Mouse (Mus musculus) hindbrain, embryonic 10.5 days (tissue): ENCODE results near the gene Pla2g15. TPM values are rescaled to one million over a fixed set of nuclear protein-coding genes. Genes with fewer than 3 reads are reported as not detected.

Source experiments
- DNase-seq: peaks from one replicate; pipeline ENCODE4 v3.0.0-alpha.2; 2017; ENCODE audit warnings: low spot score
- H3K27ac ChIP-seq: fragments of 300-500 bp; sonication (generic); 2 replicates; pipeline ENCODE4 v1.5.1; 2016; ENCODE audit warnings: mild to moderate bottlenecking, moderate library complexity
- H3K27me3 ChIP-seq: fragments of 300-500 bp; sonication (generic); 2 replicates; pipeline ENCODE4 v1.6.1; 2016; ENCODE audit warnings: mild to moderate bottlenecking; ENCODE audit not compliant: poor library complexity, insufficient read depth, severe bottlenecking
- H3K36me3 ChIP-seq: fragments of 300-500 bp; sonication (generic); 2 replicates; pipeline ENCODE4 v1.6.1; 2016; ENCODE audit warnings: mild to moderate bottlenecking, moderate library complexity
- H3K4me1 ChIP-seq: fragments of 300-500 bp; sonication (generic); replicated peaks from 2 replicates; pipeline ENCODE4 v1.6.1; 2016; ENCODE audit warnings: mild to moderate bottlenecking
- H3K4me3 ChIP-seq: fragments of 300-500 bp; sonication (generic); 2 replicates; pipeline ENCODE4 v1.5.1; 2016; ENCODE audit warnings: mild to moderate bottlenecking, moderate library complexity
- H3K9me3 ChIP-seq: fragments of 300-500 bp; sonication (generic); 2 replicates; pipeline ENCODE4 v1.6.1; 2016; ENCODE audit warnings: mild to moderate bottlenecking, moderate library complexity
- whole genome bisulfite sequencing: fragments of 180-500 bp; shearing (Covaris S2); methylation state at CpG from one replicate; pipeline ENCODE4 v1.1.7; 2016; 5-methylcytosine and 5-hydroxymethylcytosine counted together
- polyA plus RNA-seq: library from polyadenylated mRNA; unstranded; fragments of >200 nt; fragmentation: Nextera tagmentation; extraction: Ambion mirVana; gene quantifications from 2 replicates; pipeline ENCODE4 v1.2.1, GENCODE M21; 2016

Pla2g15 gene
- polyA plus RNA-seq, 1 experiment from 2014 or later = 15.0 TPM

GRCm38 (mm10) chr8:106158381-106158780, 8.2 kb downstream of the Pla2g15 start:
- Histone ChIP-seq H3K4me1 (no peaks in the 10 kb centered on the region), H3K4me3 (no peak overlapping the region), H3K27ac (no peak overlapping the region), H3K27me3 (no peaks in the 10 kb centered on the region), H3K36me3 (peaks cover 67% of the 10 kb centered on the region), H3K9me3 (no peaks in the 10 kb centered on the region)
- DNase-seq = no peak
- WGBS = 92% methylated on average over 10 of the region's 10 CpGs

DNA sequence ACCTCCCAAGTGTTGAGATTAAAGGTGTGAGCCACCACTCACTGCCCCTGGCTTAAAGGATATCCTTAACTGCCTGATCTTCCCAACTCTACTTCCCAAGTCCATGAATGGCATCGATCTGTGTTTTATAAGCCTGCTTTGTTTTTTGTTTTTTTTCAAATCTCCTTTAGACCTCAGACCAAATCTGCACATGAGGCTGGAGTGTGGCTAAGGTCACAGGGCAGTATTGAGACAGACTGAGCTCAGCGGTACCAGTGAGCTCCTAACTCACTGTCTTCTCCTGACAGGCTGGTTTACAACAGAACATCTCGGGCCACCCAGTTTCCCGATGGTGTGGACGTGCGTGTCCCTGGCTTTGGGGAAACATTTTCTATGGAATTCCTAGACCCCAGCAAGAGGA, 9.7 kb downstream of the Pla2g15 start:
- WGBS = 91% methylated on average over 6 of the region's 6 CpGs
- Histone ChIP-seq H3K27ac (no peak overlapping the region), H3K9me3 (no peaks in the 10 kb centered on the region), H3K4me3 (no peak overlapping the region), H3K36me3 (peaks cover 74% of the 10 kb centered on the region), H3K27me3 (no peaks in the 10 kb centered on the region), H3K4me1 (no peaks in the 10 kb centered on the region)
- DNase-seq = no peak

- H3K4me3 ChIP-seq = no peak overlapping the region
- DNase-seq = no peak
- no peaks in the 10 kb centered on the region for H3K27me3 ChIP-seq
- no peak overlapping the region for H3K27ac ChIP-seq
- H3K9me3 ChIP-seq = no peaks in the 10 kb centered on the region
- 92% methylated on average over 9 of the region's 9 CpGs for WGBS
- peaks cover 58% of the 10 kb centered on the region for H3K36me3 ChIP-seq
- H3K4me1 ChIP-seq = no peaks in the 10 kb centered on the region; the same call in 1 of the 2 replicates
These were observed 13.1 kb downstream of the Pla2g15 start for GRCm38 (mm10) chr8:106163251-106163650.

DNA sequence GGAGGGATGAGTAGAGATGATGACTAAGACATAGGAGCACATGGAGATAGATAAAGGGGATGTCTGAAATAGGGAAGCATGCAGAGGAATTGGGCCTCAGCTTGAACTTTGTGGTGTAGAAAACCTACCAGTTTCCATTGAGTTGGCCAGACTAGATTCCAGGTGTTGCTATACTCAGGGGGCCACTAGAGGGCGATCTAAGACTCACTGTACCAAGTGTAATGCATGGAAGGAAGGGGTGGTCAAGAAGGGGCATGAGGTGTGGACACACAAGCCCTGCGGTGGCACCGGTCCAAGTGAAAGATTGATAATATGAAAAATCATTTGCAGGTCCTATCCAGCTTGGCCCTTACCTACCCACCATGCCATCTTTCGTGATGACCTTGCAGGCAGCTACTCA, 15.3 kb downstream of the Pla2g15 start:
- peaks cover 47% of the 10 kb centered on the region for H3K36me3 ChIP-seq
- peaks cover 14% of the 10 kb centered on the region for H3K4me1 ChIP-seq
- no peak overlapping the region for H3K27ac ChIP-seq
- no peaks in the 10 kb centered on the region for H3K9me3 ChIP-seq
- no peak overlapping the region for H3K4me3 ChIP-seq
- peak; percentile 64 for DNase-seq
- 53% methylated on average over 4 of the region's 4 CpGs for WGBS
- H3K27me3 ChIP-seq = no peaks in the 10 kb centered on the region

DNA sequence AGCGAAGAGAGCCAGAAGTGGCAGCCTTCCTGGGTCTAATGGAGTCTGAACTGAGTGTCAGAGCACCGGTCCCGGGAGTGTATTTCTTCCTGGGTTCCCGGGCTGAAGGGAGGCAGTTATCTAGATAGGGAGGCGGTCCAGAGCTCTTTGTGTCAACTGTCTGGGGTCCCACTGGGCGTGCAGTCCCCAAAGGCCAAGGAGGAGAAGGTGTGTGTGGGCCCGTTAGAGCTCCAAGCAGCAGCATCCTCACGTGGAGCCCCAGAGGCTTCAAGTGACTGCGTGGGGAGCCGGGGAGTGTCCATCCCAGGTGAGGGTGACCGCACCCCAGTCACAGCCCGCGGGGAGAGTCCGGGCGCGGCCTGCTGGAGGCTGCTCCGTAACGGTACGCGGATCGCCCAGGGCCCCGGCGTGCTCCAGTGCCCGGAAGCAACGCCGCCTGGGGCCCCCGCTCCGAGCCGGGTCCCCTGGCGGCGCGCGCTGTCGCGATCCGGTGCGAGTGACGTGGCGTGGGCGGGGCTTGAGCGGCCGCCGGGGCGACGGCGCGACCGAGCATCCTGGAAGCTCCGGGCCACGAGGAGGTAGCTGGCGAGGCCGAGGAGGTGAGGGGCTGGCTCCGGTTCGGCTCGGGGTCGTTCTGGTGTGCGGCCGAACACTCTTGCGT, 18.3 kb downstream of the Pla2g15 start, which contains the start of gene Slc7a6:
TSS of gene Slc7a6 (plus strand) at position 502 of the 661 bp plus-strand sequence.
- Histone ChIP-seq H3K36me3 (peaks cover 25% of the 10 kb centered on the region), H3K4me3 (peak within 1 kb of the TSS; percentile 94), H3K9me3 (no peaks in the 10 kb centered on the region), H3K4me1 (peaks cover 14% of the 10 kb centered on the region), H3K27me3 (no peaks in the 10 kb centered on the region), H3K27ac (peak within 1 kb of the TSS; percentile 97)
- peak; percentile 84 for DNase-seq
- WGBS = under 1% methylated on average over 59 of the region's 59 CpGs

GRCm38 (mm10) chr8:106169017-106169933, 19.1 kb downstream of the Pla2g15 start:
- H3K9me3 ChIP-seq = no peaks in the 10 kb centered on the region
- H3K27ac ChIP-seq = peak overlapping the region; percentile 97
- peak; percentile 66 for DNase-seq
- no peaks in the 10 kb centered on the region for H3K27me3 ChIP-seq
- 3% methylated on average over 54 of the region's 54 CpGs for WGBS
- H3K36me3 ChIP-seq = peaks cover 17% of the 10 kb centered on the region
- peak overlapping the region; percentile 94 for H3K4me3 ChIP-seq
- peaks cover 14% of the 10 kb centered on the region for H3K4me1 ChIP-seq

GRCm38 (mm10) chr8:106169934-106170480, 19.8 kb downstream of the Pla2g15 start:
- H3K4me3 ChIP-seq = peak overlapping the region; percentile 94
- peaks cover 14% of the 10 kb centered on the region for H3K4me1 ChIP-seq
- H3K27ac ChIP-seq = peak overlapping the region; percentile 97; the same call in 1 of the 2 replicates
- WGBS = 51% methylated on average over 6 of the region's 6 CpGs
- no peaks in the 10 kb centered on the region for H3K9me3 ChIP-seq
- peaks cover 13% of the 10 kb centered on the region for H3K36me3 ChIP-seq
- H3K27me3 ChIP-seq = no peaks in the 10 kb centered on the region
- DNase-seq = no peak

GRCm38 (mm10) chr8:106173566-106173965, 23.4 kb downstream of the Pla2g15 start:
- no peak overlapping the region for H3K4me3 ChIP-seq
- DNase-seq = no peak
- no peaks in the 10 kb centered on the region for H3K27me3 ChIP-seq
- WGBS = 90% methylated on average over 3 of the region's 3 CpGs
- H3K36me3 ChIP-seq = peaks cover 8% of the 10 kb centered on the region
- no peaks in the 10 kb centered on the region for H3K9me3 ChIP-seq
- H3K27ac ChIP-seq = no peak overlapping the region
- peaks cover 25% of the 10 kb centered on the region for H3K4me1 ChIP-seq

DNA sequence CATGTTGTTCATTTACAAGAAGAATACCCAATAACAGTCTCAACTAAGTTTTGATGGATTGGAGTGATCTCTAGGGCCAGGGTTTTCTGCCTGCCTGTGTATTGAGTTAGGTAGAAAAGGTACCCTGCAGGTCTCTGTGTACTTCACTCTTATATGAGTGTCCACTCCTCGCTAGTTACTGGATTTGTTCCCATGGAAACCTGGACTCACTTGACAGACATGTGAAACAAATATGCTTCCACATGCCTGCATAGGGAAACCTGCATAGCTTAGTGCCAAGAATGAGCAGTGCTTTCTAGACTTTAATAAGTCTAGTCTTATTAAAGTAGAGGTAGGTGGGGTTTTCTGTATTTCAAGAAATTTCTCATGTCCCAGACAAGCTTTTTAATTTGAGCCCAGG, 26.7 kb downstream of the Pla2g15 start:
- H3K9me3 ChIP-seq = no peaks in the 10 kb centered on the region
- DNase-seq = no peak
- H3K4me1 ChIP-seq = peaks cover 12% of the 10 kb centered on the region
- H3K36me3 ChIP-seq = peaks cover 27% of the 10 kb centered on the region
- H3K27me3 ChIP-seq = no peaks in the 10 kb centered on the region
- WGBS = 56% methylated on average over 1 of the region's 1 CpGs
- no peak overlapping the region for H3K4me3 ChIP-seq
- no peak overlapping the region for H3K27ac ChIP-seq

DNA sequence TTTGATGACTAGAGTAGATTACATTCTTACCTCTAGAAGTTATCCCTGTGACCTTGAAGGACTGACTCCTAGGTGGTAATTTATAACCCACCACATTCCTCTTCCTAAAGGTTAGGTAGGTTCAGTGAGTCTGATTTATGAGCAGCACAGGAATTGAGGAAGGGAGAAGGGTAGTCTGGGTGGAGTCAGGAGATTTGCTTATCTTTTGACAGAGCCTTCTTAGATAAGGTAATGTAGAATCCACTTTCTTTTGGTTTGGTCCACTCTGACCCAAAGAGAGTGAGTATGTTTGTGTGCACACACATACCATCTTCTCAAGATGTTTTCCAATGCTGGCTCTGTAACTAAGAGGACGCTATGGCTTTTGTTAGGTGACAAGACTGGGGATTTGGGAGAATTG, 27.4 kb downstream of the Pla2g15 start:
- H3K27ac ChIP-seq = no peak overlapping the region
- peaks cover 12% of the 10 kb centered on the region for H3K4me1 ChIP-seq
- H3K9me3 ChIP-seq = no peaks in the 10 kb centered on the region
- 90% methylated on average over 1 of the region's 1 CpGs for WGBS
- no peak for DNase-seq
- H3K36me3 ChIP-seq = peaks cover 34% of the 10 kb centered on the region
- no peak overlapping the region for H3K4me3 ChIP-seq
- H3K27me3 ChIP-seq = no peaks in the 10 kb centered on the region

- Histone ChIP-seq H3K27ac (no peak overlapping the region), H3K27me3 (no peaks in the 10 kb centered on the region), H3K4me1 (peaks cover 12% of the 10 kb centered on the region), H3K36me3 (peaks cover 35% of the 10 kb centered on the region), H3K4me3 (no peak overlapping the region), H3K9me3 (no peaks in the 10 kb centered on the region)
- DNase-seq = no peak
- WGBS = 90% methylated on average over 2 of the region's 2 CpGs
These were observed 28.2 kb downstream of the Pla2g15 start for GRCm38 (mm10) chr8:106178428-106178827.

- no peak for DNase-seq
- Histone ChIP-seq H3K27ac (no peak overlapping the region), H3K9me3 (no peaks in the 10 kb centered on the region), H3K4me3 (no peak overlapping the region), H3K36me3 (peaks cover 91% of the 10 kb centered on the region), H3K4me1 (no peaks in the 10 kb centered on the region), H3K27me3 (no peaks in the 10 kb centered on the region)
- WGBS = 92% methylated on average over 8 of the region's 8 CpGs
These were observed 35.5 kb downstream of the Pla2g15 start for GRCm38 (mm10) chr8:106185628-106186270.
